Mouse (Mus musculus) forebrain, embryonic 14.5 days (tissue): ENCODE measurements around the gene Wdr41. TPM values are rescaled to one million over a fixed set of nuclear protein-coding genes. Genes with fewer than 3 reads are reported as not detected.

Experiments used
- ATAC-seq: fragments of 200-750 bp; cut with Nextera tagmentation; 2 replicates; pipeline ENCODE4 v1.8.0; 2017; ENCODE audit warnings: mild to moderate bottlenecking, moderate library complexity
- DNase-seq: peaks from one replicate; pipeline ENCODE4 v3.0.0-alpha.2; 2015; ENCODE audit warnings: low spot score
- H3K27ac ChIP-seq: fragments of 300-500 bp; sonication (generic); 2 replicates; pipeline ENCODE4 v1.5.1; 2014; ENCODE audit warnings: low read depth, mild to moderate bottlenecking, control low read depth, low read length, moderate library complexity
- H3K27me3 ChIP-seq: fragments of 300-500 bp; sonication (generic); replicated peaks from 2 replicates; pipeline ENCODE4 v1.6.1; 2014; ENCODE audit warnings: low read length, control low read depth, mixed read lengths; ENCODE audit not compliant: control insufficient read depth, insufficient read depth
- H3K36me3 ChIP-seq: fragments of 300-500 bp; sonication (generic); 2 replicates; pipeline ENCODE4 v1.6.1; 2014; ENCODE audit warnings: low read length, control low read depth; ENCODE audit not compliant: control insufficient read depth, insufficient read depth
- H3K4me1 ChIP-seq: fragments of 300-500 bp; sonication (generic); 2 replicates; pipeline ENCODE4 v1.6.1; 2014; ENCODE audit warnings: antibody characterized with exemption, low read length, control low read depth; ENCODE audit not compliant: control insufficient read depth, insufficient read depth
- H3K4me2 ChIP-seq: fragments of 300-500 bp; sonication (generic); 2 replicates; pipeline ENCODE4 v1.6.1; 2014; ENCODE audit warnings: mild to moderate bottlenecking, control low read depth, low read length
- H3K4me3 ChIP-seq: fragments of 300-500 bp; sonication (generic); 2 replicates; pipeline ENCODE4 v1.5.1; 2014; ENCODE audit warnings: low read depth, low read length, control low read depth
- H3K9ac ChIP-seq: fragments of 300-500 bp; sonication (generic); 2 replicates; pipeline ENCODE4 v1.6.1; 2014; ENCODE audit warnings: mild to moderate bottlenecking, low read length, control low read depth, moderate library complexity
- H3K9me3 ChIP-seq: fragments of 300-500 bp; sonication (generic); replicated peaks from 2 replicates; pipeline ENCODE4 v1.6.1; 2016; ENCODE audit warnings: low read length, control low read depth, mixed read lengths; ENCODE audit not compliant: control insufficient read depth
- WGBS: fragments of 180-500 bp; shearing (Covaris S2); extraction: QIAGEN DNeasy Blood & Tissue Kit; methylation state at CpG from one replicate; pipeline ENCODE4 v1.1.7; 2014; 5-methylcytosine and 5-hydroxymethylcytosine counted together
- polyA plus RNA-seq: library from polyadenylated mRNA; unstranded; fragments of >200 nt; fragmentation: Nextera tagmentation; extraction: Ambion mirVana; gene quantifications from 2 replicates; pipeline ENCODE4 v1.2.1, GENCODE M21; 2014

Gene Wdr41
- polyA plus RNA-seq, 1 experiment from 2014 or later, result 21.9 TPM

GRCm38 (mm10) chr13:95050398-95050797 is 74.3 kb downstream of the Wdr41 start:
- Histone ChIP-seq H3K9ac (no peak overlapping the region), H3K36me3 (no peaks in the 10 kb centered on the region), H3K4me3 (no peak overlapping the region), H3K4me1 (no peaks in the 10 kb centered on the region), H3K4me2 (no peak overlapping the region), H3K27me3 (no peaks in the 10 kb centered on the region), H3K27ac (no peak overlapping the region), H3K9me3 (no peaks in the 10 kb centered on the region)
- ATAC-seq (no peak), DNase-seq (no peak)
- WGBS, result 83% methylated on average over 4 of the region's 4 CpGs

DNA sequence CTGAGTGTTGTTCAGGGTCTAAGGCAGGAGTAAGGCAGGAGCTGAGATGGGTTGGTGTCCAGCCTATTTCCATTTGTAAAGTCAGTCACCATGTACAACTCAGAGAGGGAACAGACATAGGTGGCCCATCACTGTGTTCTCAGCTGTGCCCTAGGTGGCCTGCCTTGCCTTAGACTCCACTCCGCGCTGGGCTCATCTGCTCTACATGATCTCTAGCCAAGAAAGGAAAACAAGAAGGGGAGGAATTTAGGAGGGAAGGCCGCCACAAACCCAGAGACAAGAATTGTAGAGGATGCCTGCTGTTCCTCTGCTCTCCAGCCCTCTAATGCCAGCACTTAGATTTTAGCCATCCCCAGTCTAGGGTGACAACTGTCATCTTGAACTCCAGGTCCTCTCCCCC is 76.3 kb downstream of the Wdr41 start:
- Histone ChIP-seq H3K27ac (no peak overlapping the region), H3K4me1 (no peaks in the 10 kb centered on the region), H3K36me3 (no peaks in the 10 kb centered on the region), H3K4me2 (no peak overlapping the region), H3K9me3 (no peaks in the 10 kb centered on the region), H3K27me3 (no peaks in the 10 kb centered on the region), H3K4me3 (no peak overlapping the region), H3K9ac (no peak overlapping the region)
- WGBS, result 92% methylated on average over 3 of the region's 3 CpGs
- DNase-seq (no peak), ATAC-seq (no peak)

DNA sequence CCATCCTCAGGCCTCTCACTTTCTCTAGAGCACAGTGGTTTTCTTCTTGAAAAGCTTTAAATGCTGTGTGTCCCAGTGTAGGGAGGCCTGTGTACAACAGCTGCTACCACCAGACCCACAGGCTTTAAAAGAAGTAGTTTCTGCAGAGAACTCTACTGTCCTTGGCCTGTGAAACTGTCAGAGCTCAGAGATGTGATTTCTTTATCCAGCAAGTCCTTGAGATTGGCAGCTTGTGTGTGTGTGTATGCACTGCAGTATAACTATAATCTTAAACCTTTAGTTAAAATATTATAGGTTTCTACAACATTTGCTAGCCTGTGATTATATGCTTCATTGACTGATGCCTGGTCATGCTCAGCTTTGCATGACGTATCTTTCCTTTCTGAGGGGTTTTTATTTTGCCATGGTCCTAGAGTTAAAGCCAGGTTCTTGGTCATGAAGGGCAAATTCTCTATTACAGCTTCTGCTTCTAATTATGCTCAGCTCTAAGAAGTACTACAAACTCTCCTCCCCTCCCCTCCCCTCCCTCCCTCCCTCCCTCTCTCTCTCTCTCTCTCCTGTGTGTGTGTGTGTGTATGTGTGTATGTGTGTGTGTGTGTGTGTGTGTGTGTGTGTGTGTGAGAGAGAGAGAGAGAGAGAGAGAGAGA is 79.7 kb downstream of the Wdr41 start:
- H3K4me2 ChIP-seq, result no peak overlapping the region
- DNase-seq (no peak), ATAC-seq (no peak)
- no peak overlapping the region for H3K27ac ChIP-seq
- H3K27me3 ChIP-seq, result no peaks in the 10 kb centered on the region
- H3K4me3 ChIP-seq, result no peak overlapping the region
- H3K9me3 ChIP-seq, result no peaks in the 10 kb centered on the region
- no peak overlapping the region for H3K9ac ChIP-seq
- 79% methylated on average over 1 of the region's 1 CpGs for WGBS
- no peaks in the 10 kb centered on the region for H3K36me3 ChIP-seq
- H3K4me1 ChIP-seq, result no peaks in the 10 kb centered on the region

- no peak overlapping the region for H3K4me3 ChIP-seq
- H3K9ac ChIP-seq, result no peak overlapping the region
- no peaks in the 10 kb centered on the region for H3K9me3 ChIP-seq
- no peak overlapping the region for H3K27ac ChIP-seq
- ATAC-seq (no peak), DNase-seq (no peak)
- no peak overlapping the region for H3K4me2 ChIP-seq
- H3K27me3 ChIP-seq, result no peaks in the 10 kb centered on the region
- 88% methylated on average over 11 of the region's 11 CpGs for WGBS
- H3K36me3 ChIP-seq, result no peaks in the 10 kb centered on the region
- no peaks in the 10 kb centered on the region for H3K4me1 ChIP-seq
Measured at GRCm38 (mm10) chr13:95056501-95057280, 80.5 kb downstream of the Wdr41 start.

DNA sequence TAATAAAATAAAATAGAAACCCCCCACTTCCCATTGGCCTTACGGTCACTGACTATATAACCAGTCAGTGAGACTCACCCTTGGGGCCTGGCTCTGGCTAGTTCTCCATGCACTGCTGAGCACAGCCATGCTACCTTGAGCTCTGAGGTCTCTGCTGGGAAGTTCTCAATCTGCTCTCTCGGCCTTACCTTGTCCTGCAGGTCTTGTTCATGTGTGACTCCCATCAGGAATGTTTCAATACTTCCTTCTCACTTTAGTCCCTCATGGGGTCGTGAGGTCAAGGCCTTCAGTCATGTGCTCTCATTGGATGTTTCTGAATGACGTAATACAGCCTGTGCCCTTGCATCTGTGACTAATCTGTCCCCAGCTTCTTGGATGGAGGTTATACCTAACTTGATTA is 82.7 kb downstream of the Wdr41 start:
- no peaks in the 10 kb centered on the region for H3K9me3 ChIP-seq
- no peaks in the 10 kb centered on the region for H3K36me3 ChIP-seq
- H3K4me1 ChIP-seq, result no peaks in the 10 kb centered on the region
- WGBS, result 86% methylated on average over 4 of the region's 4 CpGs
- DNase-seq (no peak), ATAC-seq (no peak)
- no peaks in the 10 kb centered on the region for H3K27me3 ChIP-seq
- no peak overlapping the region for H3K9ac ChIP-seq
- no peak overlapping the region for H3K27ac ChIP-seq
- H3K4me2 ChIP-seq, result no peak overlapping the region
- H3K4me3 ChIP-seq, result no peak overlapping the region

DNA sequence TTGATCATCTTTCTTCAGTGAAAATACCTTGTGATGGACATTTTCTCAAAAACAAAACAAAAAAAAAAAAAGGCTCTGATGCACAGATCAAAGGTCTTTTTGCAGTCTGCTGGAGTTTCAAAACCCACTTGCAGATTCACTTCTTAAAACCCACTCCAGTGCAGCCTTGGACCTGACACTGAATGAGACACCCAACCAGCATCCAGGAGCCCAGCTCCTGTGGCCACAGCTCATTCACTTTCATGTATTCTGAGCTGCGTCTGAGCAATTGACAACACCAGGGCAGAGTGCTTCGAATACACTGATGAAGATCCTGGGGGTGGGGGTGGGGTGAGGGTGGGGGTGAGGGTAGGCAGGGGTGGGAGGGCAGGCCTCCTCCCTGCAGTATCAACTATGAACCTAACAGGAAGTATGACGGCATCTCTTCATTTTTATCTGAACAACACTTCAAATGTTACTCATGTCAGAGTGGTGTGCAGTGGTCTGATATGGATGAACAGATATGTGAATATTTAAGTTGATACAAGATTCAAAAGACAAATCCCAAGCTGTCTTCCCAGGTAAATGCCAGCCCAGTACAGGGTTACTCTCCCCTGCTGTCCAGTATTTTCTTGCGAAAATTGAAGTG is 87.4 kb downstream of the Wdr41 start:
- 83% methylated on average over 4 of the region's 4 CpGs for WGBS
- Histone ChIP-seq H3K27me3 (no peaks in the 10 kb centered on the region), H3K9me3 (no peaks in the 10 kb centered on the region), H3K4me1 (no peaks in the 10 kb centered on the region), H3K27ac (no peak overlapping the region), H3K4me2 (no peak overlapping the region), H3K9ac (no peak overlapping the region), H3K4me3 (no peak overlapping the region), H3K36me3 (no peaks in the 10 kb centered on the region)
- DNase-seq (no peak), ATAC-seq (no peak)

DNA sequence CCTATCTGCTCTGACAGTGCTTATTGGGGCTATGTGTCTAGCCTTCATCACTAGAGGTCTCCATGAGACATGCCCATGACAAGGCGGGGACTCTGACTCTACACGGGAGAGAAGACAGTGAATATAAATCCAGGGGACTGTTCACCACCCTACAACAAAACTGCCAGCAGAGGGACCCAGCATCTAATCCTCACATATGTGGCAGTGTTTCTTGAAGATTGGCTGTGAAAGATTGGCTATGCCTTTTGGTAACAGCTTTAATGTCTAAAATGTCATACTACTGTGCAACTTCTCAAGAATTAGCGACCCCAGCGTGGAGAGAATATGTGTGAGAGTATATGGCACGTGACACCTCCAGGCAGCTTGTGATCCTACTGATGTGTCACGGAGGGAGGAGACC is 91.7 kb downstream of the Wdr41 start:
- H3K9me3 ChIP-seq, result no peaks in the 10 kb centered on the region
- peak; percentile 42 for DNase-seq

GRCm38 (mm10) chr13:95070268-95070667 is 94.1 kb downstream of the Wdr41 start:
- Histone ChIP-seq H3K4me1 (no peaks in the 10 kb centered on the region), H3K36me3 (no peaks in the 10 kb centered on the region), H3K27ac (no peak overlapping the region), H3K9ac (no peak overlapping the region), H3K9me3 (no peaks in the 10 kb centered on the region), H3K4me2 (no peak overlapping the region), H3K4me3 (no peak overlapping the region), H3K27me3 (no peaks in the 10 kb centered on the region)
- DNase-seq (no peak), ATAC-seq (no peak)

More for the DNA sequence above, 91.7 kb downstream of the Wdr41 start:
- Histone ChIP-seq H3K4me1 (no peaks in the 10 kb centered on the region), H3K9ac (no peak overlapping the region), H3K4me3 (no peak overlapping the region), H3K4me2 (no peak overlapping the region), H3K36me3 (no peaks in the 10 kb centered on the region), H3K27me3 (no peaks in the 10 kb centered on the region), H3K27ac (no peak overlapping the region)
- no peak for ATAC-seq
- 65% methylated on average over 6 of the region's 6 CpGs for WGBS
